Mouse (Mus musculus): ENCODE measurements around the gene Eif2ak3.

The Eif2ak3 gene

DNA sequence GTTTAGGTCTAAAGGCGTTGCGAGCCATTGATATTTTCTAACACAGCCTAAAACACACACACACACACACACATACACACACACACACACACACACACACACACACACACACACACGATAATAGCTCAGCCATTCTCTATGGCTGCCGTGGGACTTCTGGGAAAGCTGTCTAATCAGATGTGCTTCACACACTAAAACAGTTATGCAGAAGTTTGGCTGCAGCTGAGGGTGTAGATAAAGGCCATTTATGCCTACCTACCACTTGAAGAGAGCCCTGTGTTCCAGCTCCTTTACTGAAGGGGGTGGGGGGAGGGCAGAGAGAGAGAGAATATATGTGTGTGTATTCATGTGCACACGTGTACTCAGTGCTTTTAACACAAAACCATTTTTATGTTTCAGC lies 59.4 kb downstream of the Eif2ak3 start:
- DNase-seq (ENCODE audit: low spot score in 2 of 2) = no peak

DNA sequence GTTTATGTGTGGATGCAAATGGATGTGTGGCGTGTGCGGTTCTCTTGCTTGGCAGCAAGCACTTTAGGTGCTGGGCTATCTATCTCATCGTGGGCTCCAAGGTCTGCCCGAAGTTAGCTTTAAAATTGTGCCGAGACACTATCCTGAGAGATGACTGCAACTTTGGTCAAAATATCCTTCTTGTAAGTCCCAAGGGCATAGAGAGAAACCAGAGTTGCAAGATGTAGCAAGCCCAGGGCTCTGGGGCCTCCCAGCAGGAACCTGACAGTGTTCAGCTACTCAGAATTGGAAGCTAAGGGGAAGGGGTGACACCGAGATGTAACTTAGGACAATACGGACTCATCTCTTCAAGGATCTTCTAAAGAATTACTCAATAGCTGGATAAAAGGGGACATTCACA lies 65.3 kb downstream of the Eif2ak3 start:
- no peak for DNase-seq (ENCODE audit: low spot score in 2 of 2)

DNA sequence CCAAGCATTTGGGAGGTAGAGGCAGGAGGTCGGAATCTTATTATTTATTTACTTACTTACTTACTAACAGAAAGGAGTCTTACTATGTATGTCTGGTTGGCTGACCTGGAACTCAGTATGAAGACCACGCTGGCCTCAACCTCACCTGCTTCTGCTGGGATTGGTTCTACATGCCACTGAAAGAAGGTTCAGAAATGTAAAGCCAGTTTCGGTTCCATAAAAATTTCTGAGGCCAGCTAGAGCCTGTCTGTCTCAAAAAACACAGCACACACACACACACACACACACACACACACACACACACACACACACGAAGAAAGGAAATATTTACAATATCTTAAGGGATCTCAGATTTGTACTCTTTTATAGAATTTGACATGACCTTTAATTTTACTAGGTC lies 66.0 kb downstream of the Eif2ak3 start:
- no peak for DNase-seq (ENCODE audit: low spot score in 2 of 2)

DNA sequence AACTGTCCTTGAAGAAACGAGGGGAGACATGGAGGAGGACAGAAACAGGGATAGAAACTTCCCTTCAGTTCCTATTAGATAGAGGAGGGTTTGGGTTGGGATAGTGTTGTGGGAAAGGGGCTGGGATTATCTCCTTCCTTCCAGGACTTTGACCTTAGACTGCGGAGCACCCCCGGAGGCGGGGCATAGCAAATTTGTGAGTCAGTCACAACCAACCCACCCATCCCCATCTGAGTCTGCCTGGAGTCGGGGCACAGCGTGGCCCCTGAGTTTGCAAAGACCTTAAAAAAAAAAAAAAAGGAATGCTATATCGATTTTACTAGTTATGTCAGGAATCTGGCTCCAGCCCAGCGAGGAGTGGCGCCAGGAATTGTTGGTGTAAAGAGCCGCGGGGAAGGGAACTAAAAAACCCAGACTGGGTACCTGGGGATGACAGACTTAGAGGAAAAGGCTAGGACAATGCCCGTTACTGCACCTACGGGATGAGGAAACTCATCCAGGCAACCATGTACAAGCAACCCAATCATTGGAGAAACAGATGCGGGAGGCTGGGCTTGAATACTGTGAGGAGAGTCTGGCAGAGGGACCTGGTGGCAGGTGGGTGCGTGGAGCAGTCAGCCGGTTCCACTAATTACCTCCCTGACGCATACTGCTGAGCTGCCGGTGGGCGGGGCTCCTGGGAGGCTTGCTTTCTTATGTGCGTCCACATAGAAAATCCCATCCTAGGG lies 67.5 kb downstream of the Eif2ak3 start:
- DNase-seq (ENCODE audit: low spot score in 2 of 2) = peak; percentile 72 to 77

DNA sequence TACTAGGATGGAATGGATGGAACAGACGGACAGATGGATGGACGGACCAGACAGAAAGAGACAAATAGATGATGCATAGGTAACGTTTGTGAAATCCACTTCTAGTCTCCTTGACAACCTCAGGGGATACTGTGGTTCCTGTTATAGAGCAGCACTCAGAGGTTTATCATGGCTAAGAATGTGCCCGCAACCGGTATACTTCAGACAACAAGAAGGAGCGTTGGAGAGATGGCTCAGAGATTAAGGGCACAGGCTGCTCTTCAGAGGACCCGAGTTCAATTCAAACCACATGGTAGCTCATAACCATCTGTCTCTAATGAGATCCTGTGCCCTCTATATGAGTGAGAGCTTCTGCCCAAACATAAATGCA lies 68.1 kb downstream of the Eif2ak3 start:
- no peak for DNase-seq (ENCODE audit: low spot score in 2 of 2)

DNA sequence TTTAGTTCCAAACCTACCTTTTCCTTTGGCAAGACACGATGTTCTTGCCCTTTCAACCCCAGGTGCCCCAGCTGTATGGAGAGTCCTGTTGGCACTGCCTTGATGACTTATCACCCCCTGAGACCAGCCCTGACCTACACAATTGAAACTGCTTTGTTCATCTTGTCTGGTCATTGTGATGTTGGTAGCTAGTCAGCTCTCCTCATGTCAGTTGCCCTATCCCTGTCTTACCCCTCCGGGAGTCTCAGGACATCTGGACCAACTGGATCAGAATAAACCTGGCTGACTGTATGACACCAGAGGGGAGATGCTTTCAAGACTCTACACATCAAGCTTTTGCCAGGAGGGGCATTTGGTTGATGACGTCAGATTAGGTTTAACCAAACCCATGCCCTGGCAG lies 74.5 kb downstream of the Eif2ak3 start, which contains the start of gene Tex37:
Gene Tex37 (minus strand): TSS at position 101 of the 400 bp plus-strand sequence.
- no peak for DNase-seq (ENCODE audit: low spot score in 2 of 2)

DNA sequence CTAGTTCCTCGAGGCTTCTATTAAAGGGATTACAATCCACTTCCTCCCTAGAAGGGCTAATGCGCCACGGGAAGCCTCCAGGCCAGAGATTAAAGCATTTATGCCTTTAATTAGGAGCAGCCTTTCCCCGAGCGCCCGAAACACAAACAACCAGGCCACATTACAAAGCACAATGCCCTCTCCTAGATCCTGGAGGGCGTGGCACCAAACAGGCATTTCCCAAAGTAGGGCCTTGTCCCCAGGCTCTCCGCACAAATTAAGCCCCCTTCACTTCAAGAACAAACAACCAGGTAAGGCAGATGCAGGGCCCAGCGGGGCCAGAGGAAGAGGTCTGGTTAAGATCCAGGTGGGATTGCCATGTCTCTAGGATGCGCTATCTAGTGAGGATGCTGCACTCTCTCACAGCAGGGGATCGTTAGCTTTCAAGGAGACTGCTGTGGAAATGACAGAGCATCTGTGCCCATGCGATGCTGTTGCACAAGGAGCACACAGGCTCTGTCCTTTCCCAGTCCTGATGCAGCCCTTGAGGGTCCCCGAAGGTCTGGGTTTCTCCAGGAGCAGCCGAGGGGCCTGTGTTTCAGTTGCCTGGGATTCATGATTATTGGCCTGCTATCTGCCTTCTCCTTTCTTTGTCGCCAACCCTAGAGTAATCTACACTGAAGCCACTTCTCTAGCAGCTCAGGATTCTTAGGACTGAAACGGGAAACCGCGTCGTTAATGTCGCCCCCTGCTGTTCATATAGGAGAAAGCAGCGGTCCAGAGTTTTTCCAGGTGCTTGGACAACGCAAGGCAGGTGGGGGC lies 77.2 kb downstream of the Eif2ak3 start:
- peak; percentile 53 to 58 for DNase-seq (ENCODE audit: low spot score in 2 of 2)

DNA sequence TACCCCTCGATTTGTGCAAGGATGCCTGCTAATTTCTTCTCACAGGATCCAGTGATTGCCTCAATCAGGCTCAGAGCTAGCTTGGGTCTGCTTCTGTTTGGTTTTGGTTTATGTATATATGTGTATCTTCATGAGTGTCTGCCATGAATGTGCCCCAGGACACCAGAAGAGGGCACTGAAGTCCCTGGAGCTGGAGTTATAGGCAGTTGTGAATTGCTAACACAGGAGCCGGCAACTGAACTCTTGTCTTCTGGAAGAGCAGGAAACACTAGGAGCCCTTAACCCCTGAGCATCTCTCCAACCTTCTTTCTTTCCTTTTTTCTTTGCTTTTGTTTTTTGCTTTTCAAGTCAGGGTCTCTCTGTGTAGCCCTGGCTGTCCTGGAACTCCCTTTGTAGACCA lies 87.5 kb downstream of the Eif2ak3 start:
- no peak for DNase-seq (ENCODE audit: low spot score in 2 of 2)

DNA sequence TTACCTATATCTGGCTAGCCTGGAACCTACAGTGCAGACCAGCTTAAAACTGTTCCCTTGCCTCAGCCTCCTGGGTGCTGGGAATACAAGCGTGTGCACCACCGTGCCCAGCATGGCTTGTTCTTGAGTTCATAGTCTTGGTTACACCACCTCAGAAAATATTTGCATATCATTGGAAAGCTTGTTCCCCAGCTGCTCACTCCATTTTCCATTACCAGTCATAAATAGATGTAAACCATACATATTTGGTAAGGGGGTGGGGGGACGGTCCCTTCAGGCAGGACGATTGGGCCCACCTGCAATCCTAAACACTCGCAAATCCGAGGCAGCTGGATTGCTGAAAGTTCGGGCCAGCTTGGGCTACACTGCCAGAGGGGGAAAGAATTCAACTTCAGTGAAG lies 109.0 kb downstream of the Eif2ak3 start:
- no peak for DNase-seq (ENCODE audit: low spot score in 2 of 2)

DNA sequence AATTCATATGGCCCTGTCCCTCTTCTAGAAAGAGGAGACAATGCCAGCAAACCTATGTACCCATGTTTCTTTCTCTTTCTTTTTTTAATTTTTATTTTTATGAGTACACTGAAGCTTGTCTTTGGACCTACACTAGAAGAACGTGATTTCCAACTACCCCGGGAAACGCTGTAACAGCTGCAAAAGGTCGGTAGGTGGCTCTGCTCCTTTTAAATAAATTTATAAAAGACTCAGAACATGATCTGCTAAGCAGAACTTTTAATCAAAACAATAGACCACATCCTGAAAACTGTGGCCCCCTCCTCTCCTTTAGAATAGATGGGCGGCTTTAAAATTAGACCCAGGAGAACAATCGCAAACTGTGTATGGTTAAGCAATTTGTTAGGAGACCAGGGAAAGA lies 109.7 kb downstream of the Eif2ak3 start:
- no peak for DNase-seq (ENCODE audit: low spot score in 2 of 2)

Measured in right cerebral cortex, postnatal 10 days (tissue).